Mouse (Mus musculus) cerebellum, postnatal 25 days (tissue): ENCODE data around the gene Otop1.

Source experiments
- DNase-seq, 2 experiments: peaks; one replicate each; pipeline ENCODE4 v3.0.0; 2021; ENCODE audit warnings: mixed read lengths in 2 of 2

Gene Otop1

DNA sequence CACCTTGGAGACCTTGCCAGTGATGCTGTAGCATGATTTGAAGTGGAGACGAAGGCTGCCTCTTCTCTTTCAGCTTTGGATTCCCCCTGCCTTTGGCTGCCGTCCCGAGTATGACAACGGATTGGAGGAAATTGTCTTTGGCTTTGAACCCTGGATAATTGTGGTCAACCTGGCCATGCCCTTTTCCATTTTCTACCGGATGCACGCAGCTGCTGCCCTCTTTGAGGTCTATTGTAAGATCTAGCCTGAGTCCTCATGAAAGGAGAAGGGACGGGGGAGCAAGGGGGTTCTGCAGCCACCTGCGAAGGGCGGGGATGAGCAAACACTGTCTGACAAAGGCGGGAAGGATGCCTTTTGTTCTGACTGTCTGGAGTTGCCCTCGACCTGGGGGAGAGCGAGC lies 26.9 kb downstream of the Otop1 start:
- DNase-seq = no peak

DNA sequence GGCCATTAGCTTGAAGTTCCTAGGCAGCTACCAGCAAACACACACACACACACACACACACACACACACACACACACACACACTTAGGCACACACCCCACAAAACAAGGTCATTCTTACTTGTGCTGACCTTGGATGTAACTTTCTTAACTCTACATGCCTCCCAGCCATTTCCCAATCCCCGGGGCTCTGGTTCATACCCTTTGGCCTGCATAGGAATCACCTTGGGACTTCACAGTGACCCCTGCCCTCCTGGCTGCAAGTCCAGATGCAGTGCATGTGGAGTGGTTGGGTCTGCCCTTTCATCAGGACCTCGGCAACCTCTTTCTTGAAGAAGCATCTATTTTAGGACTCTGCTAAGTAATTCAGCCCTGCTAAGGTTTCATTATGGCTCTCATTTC lies 29.5 kb downstream of the Otop1 start:
- no peak for DNase-seq

DNA sequence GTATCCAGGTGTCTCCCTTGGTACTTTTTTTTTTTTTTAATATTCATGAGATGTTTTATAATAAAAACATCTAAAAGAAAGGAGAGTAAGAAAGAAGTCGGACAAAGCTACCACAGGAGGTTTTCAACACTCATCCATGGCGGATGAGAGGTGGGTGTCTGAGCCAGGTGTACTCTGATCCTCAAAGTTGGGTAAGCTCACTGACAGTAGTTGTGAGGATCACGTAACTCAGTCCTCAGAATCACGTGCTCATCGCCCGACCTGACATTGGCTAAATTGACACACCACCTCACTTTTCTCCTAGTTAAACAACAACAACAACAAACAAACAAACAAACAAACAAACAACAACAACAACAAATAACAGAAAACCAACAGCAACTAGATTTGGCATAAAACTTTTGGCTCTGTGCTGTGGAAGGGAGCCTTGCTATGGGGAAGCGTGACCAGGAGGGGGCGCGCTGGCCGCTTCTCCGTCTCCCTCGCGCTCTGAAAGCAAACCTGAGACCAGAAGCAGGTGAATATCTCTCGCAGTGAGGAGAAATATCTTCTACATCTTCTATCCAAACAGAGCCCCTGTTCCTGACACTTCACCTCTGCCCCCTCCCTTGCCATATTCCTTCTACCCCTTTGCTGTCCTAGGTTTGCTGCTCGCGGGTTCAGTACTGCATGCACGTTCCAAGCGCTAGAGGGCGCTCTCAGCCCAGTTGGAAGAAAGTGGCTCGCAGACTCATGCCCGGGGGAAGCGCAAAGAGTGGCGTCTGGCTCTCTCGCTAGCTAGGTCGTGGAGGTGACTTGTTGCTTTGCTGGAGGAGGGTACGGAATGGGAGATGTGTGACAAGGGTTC lies 31.7 kb downstream of the Otop1 start:
- peak; percentile 95 to 96 for DNase-seq

DNA sequence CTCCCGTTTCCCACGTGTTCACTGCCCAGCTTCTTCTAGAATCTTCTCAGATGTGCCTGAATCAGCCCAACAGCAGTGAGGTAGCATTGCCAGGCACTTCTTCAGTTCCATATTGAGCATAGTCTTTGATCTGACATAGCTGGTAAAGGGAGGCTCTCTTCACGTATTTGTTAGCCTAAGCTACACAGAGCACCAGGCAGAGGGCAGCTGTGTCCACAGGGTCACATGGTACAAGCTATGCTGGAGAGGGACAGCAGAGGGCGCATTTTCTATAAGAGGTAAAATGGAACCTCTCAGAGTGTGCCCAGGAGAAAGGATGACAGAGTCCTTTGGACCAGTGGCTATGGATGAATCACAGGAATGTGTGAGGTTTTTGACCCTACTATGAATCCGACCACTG lies 33.1 kb downstream of the Otop1 start:
- DNase-seq = peak; percentile 53 to 77

DNA sequence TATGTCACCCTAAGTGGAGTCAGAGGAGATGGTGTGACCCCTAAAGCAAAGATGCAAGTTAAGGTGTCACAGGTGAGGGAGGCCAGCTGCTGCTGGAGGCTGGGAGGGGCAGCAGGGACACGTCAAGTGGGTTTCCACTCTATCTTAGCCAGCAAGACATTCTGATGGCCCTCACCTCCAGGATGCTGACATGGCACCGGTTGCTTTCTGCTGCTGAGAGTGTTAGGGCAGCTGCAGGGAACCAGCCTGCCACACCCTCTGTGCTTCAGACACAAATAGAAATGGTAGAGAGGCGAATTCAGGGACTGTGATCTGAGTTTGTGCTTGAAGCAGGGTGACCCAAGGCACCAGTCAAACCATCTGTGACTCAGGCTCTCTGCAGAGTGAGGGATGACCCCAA lies 34.0 kb downstream of the Otop1 start:
- DNase-seq = no peak

DNA sequence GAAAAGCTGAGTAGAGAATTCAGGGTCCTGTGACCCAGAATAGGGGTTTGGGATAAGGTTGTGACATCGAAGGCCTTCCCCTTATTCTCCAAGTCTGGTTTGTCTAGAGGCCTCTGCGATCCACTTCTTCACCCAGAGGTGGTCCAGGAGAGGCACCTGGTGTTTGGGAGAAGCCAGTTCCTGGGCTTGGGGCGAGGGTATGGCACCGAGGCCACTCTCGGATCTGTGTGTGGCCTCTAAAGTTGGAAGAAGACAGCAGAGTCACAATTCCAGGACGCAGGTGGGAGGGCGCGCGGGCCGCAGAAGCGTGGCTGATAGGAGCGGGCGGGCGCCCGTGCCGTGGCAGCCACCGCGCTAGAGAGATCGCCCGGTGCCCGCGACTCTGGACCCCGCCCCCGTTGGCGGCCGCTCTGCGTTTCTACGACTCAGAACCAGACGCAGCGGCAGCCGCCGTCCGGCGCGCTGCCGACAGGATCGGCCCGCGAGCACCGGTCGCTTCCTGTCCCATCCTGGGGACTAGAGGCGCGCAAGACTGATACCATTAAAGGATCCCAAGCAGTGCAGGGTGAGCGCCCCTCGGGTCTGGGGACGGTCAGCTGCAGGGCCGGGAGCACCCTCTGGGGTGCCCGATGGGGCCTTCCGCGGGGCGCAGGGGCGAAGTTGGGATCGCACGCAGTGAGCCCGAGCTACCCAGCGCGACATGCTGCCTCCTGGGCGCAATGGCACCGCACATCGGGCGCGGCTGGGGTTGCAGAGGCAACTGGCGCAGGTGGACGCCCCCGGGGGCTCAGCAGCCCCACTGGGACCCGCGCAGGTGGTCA lies 43.4 kb downstream of the Otop1 start, which contains the start of gene Drd5:
Gene Drd5, plus strand, starts transcription at position 402 of the 821 bp plus-strand sequence.
- DNase-seq = peak in 1 of 2 experiments; percentile 14

DNA sequence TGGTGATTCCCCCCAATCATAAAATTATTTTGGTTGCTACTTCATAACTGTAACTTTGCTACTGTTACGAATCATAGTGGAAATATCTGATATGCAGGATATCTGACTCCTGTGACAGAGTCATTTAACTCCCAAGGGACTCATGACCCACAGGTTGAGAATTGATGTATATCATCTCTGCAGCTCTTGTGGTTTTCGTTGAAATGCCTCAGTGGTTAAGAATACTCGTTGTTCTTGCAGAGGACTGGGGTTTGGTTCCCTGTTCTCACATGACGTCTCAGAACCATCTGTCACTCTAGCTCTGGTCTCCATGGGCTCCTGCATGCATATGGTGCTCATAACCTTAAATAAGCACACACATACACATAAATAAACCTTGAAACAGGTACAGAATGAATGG lies 57.6 kb downstream of the Otop1 start:
- DNase-seq = no peak

DNA sequence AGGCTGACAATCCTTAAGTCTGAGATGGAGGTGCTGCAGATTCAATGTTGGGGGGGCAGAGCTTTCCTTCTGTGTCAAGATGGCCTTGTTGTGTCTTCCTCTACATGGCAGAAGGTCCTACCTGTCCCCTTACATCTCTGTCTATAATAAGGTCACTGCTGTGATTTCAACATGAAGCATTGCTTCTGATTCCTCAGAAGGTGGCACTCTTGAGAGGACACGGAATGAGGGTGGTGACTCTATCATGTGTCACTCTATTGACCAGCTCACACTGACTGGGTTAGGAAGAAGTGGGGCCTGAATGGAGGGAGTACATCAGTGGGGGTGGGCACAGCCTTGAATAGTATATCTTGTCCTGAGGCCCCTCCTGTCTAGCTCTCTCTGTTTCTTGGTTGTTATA lies 58.8 kb downstream of the Otop1 start:
- DNase-seq = no peak

DNA sequence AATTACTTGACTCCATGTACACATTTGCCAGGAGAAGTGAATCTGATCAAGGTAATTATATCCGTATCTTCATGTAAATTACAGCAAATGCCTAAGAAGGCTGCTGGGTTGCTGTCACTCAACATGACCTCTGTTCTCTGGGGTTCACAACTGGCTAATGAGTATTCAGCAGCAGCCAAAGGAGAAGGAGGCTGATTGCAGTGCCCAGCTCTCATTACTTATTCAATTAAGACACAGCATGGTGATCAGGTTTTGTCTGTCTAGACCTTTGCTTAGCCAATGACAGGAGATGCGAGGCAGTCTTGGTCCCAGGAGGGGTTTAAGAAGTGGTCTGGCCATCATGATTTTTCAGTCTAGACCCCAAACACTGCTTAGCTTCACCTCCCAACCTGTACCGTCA lies 67.3 kb downstream of the Otop1 start:
- no peak for DNase-seq

DNA sequence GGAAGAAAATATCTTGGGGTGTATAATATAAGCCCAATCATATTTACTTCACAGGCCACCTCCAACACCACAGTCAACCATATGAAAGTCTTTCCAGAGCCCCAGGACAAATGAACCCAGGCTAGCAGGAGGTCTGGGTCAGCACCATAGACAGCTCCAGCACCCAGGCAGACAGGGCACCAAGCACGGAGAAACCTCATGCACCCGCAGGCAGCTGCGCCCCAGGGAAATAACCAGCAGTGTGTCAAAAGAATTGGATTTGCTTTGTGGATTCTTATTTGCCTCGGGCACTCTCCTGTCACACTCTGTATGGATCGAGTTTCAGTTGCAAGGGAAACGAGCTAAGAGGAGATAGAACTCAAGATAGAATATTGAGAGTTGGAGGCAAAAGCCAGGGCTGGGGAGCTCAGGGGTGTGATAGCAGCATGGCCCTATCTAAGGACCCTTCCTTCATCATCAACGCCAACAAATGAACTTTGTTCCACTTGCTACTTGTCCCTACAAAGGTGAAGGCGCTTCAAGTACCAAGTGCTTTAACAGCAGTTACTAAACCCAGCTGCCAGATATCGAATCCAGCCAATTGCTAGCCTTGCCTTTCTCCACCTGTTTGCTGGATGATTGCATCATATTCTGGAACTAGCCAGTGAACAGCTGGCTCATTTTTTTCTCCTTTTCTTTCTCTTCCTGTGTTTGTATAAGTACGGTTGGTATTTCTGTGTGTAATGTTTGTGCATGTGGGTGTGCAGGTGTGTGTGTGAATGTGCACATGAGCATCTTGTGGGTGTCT lies 71.1 kb downstream of the Otop1 start:
- DNase-seq = no peak

DNA sequence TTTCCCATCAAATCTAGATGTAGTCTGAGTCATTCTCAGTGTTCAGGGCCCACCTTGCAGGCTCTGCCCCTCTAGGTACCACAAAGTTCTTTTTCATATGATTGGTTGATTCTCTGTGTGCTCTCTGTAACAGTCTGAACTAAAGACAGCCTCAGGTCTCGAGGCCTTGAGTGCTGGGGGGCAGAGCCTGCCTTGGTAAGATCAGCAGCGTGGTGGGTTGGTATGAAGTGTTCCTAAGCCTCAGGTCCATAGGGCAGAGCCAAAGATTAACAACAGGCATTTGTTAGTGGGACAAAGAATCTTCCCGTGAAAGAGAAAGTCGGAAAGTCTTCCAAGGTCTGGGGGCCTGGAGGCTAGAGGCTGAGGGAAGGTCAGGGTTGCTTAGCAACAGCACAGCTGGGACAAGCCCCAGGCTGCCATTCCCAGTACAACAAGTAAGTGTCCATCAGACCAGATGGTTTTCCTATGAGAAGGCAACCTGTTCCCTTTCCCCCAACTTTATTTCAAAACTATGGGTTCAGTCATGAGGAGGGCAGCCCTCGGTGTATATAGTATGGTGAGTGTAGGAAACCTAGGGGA lies 74.7 kb downstream of the Otop1 start:
- DNase-seq = no peak
